8 mouse cellular contexts compared by ENCODE assay signal in the genomic region with DNA sequence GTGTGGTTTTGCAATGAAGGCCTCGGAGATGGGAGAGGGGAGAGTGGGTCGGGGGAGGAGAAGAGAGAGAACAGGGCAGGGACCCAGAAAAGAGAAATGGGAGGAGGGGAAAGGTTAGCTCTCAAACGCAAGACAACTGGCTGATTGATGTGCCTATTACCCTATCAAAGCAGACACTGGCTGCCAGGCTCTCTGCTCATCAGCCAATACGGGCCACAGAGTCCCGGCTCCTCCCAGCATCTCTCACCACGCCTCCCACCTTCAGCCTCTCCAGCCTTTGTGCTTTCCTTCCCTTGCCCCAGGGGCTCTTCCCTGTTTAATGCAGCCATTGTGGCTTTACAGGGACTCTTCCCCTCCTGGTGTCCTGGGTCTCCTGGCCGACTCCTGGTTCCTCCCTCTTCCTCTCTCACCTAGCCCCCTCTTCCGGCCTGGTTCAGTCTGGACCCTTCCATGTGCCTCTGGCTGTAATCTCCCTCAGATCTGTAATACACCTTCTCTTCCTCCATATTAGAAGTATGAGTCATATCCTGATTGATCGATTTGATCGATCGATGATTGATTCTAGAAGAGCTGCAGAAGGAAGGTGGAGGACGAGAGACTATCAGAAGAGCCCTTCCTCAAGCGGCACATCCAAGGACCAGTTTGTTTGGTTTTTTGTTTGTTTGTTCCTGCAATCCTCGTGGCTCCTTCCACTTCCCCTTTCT. TPM values are rescaled to one million over a fixed set of nuclear protein-coding genes. Genes with fewer than 3 reads are reported as not detected.
DNase-seq lines count a peak whose midpoint lies in the region; ATAC-seq and TF ChIP-seq lines count a peak whose summit lies in the region.

No protein-coding gene starts in this region.

- no peak overlapping the region for H3K4me3 ChIP-seq in forebrain, embryonic 14.5 days (ENCODE audit: low read depth, low read length)
- H3K4me3 ChIP-seq in lung, embryonic 14.5 days (ENCODE audit: low read depth, low read length), result no peak overlapping the region

- peak; percentile 99 for ATAC-seq in forebrain, embryonic 14.5 days
- ATAC-seq in lung, embryonic 14.5 days (ENCODE audit: insufficient read depth), result peak; percentile 90
- no peak for ATAC-seq in monocyte, adult 5-6 weeks (replicated peaks; ENCODE audit: insufficient number of reproducible peaks, low FRiP score, low TSS enrichment, poor library complexity, severe bottlenecking)

- H3K9me3 ChIP-seq in forebrain, embryonic 14.5 days (replicated peaks; ENCODE audit: control insufficient read depth, low read length), result no peaks in the 10 kb centered on the region
- no peaks in the 10 kb centered on the region for H3K9me3 ChIP-seq in lung, embryonic 14.5 days (ENCODE audit: low read depth, low read length)

- intact Hi-C loops in heart, postnatal 36 days (cut with DNase I), result no loop called here

- H3K4me2 ChIP-seq in forebrain, embryonic 14.5 days (ENCODE audit: low read length), result peak overlapping the region; percentile 37; the same call in 1 of the 2 replicates
- peak overlapping the region; percentile 34; the same call in 1 of the 2 replicates for H3K4me2 ChIP-seq in lung, embryonic 14.5 days

- H3K27ac ChIP-seq in forebrain, embryonic 14.5 days (ENCODE audit: low read depth, low read length), result peak overlapping the region; percentile 68; the same call in 1 of the 2 replicates
- no peak overlapping the region for H3K27ac ChIP-seq in lung, embryonic 14.5 days (ENCODE audit: low read depth)

- no peaks in the 10 kb centered on the region; the same call in 1 of the 2 replicates for H3K4me1 ChIP-seq in forebrain, embryonic 14.5 days (ENCODE audit: control insufficient read depth, insufficient read depth, low read length)
- 0 out of 2 replicates have a peak, but pooled peaks cover 6% of the 10 kb centered on the region for H3K4me1 ChIP-seq in lung, embryonic 14.5 days (ENCODE audit: insufficient read depth)

- WGBS in forebrain, embryonic 14.5 days, result 41% methylated on average over 14 of the region's 14 CpGs
- WGBS in lung, embryonic 14.5 days, result 38% methylated on average over 14 of the region's 14 CpGs

- peak; percentile 98 for DNase-seq in ES-CJ7 (ENCODE audit: low read depth, low spot score)
- DNase-seq in adrenal gland, postnatal 25 days, result peak; percentile 47
- DNase-seq in forebrain, embryonic 14.5 days (ENCODE audit: low spot score), result peak; percentile 97
- DNase-seq in heart, postnatal 36 days, result peak; percentile 17 to 24
- peak; percentile 70 to 82 for DNase-seq in kidney, postnatal 4 days
- peak; percentile 81 for DNase-seq in lung, embryonic 14.5 days
- peak; percentile 29 for DNase-seq in ovary, postnatal 14 days (ENCODE audit: low spot score)

- H3K27me3 ChIP-seq in forebrain, embryonic 14.5 days (replicated peaks; ENCODE audit: control insufficient read depth, insufficient read depth, low read length), result no peaks in the 10 kb centered on the region
- H3K27me3 ChIP-seq in lung, embryonic 14.5 days (ENCODE audit: insufficient read depth, low read length), result no peaks in the 10 kb centered on the region

- no peaks in the 10 kb centered on the region for H3K36me3 ChIP-seq in forebrain, embryonic 14.5 days (ENCODE audit: control insufficient read depth, insufficient read depth, low read length)
- H3K36me3 ChIP-seq in lung, embryonic 14.5 days (ENCODE audit: insufficient read depth), result no peaks in the 10 kb centered on the region

- peak overlapping the region; percentile 44; the same call in 1 of the 2 replicates for H3K9ac ChIP-seq in forebrain, embryonic 14.5 days (ENCODE audit: low read length)
- H3K9ac ChIP-seq in lung, embryonic 14.5 days, result no peak overlapping the region

- TF ChIP-seq CTCF in lung, embryonic 14.5 days (IDR thresholded peaks at IDR 0.05; ENCODE audit: low read depth), result no peak

RNA-seq across cellular contexts. Expression of a gene that starts 8.8 kb away (rescaled TPM):
- total RNA-seq in adrenal gland, postnatal 25 days (2021), result 13.9 and 15.8 TPM in 2 replicates
- 22.2 and 25.5 TPM in 2 replicates for polyA plus RNA-seq in forebrain, embryonic 14.5 days (2014; fragmentation: Nextera tagmentation; extraction: Ambion mirVana)
- under 1 TPM; 0.39 to 0.95 TPM for total RNA-seq in heart, postnatal 36 days (2021)
- polyA plus RNA-seq in lung, embryonic 14.5 days (2014; fragmentation: Nextera tagmentation; extraction: Ambion mirVana), result 67.5 and 71.2 TPM in 2 replicates
- total RNA-seq in monocyte, adult 5-6 weeks (2017), result not detected in 3 replicates

Comparison
In these comparisons a context has a peak if more than half of its experiments do, and no peak if none do; other contexts are left out.
1. DNase-seq: peak in every context shown above with its lines; median percentile 98 in ES-CJ7; 97 in forebrain, embryonic 14.5 days; 81 in lung, embryonic 14.5 days; 76 in kidney, postnatal 4 days; 47 in adrenal gland, postnatal 25 days; 29 in ovary, postnatal 14 days; 20 in heart, postnatal 36 days.